Mouse (Mus musculus) cerebellum, postnatal 4 days (tissue): ENCODE measurements at regions not wholly inside any gene's neighbourhood (a gene's known extent, or its start where the extent isn't known, plus 50 kb on each side); places are given as distances from the start of the nearest gene placed in this dataset.

Experiments
- DNase-seq, 2 experiments: peaks; one replicate each; pipeline ENCODE4 v3.0.0; 2022; ENCODE audit warnings: low spot score in 2 of 2, mixed read lengths in 1 of 2

GRCm38 (mm10) chr12:16477572-16477971 lies 133.2 kb downstream of the Lpin1 start:
- no peak for DNase-seq

GRCm38 (mm10) chr12:16474361-16475080 lies 136.2 kb downstream of the Lpin1 start:
- peak in 1 of 2 experiments; percentile 39 for DNase-seq

- no peak for DNase-seq
Measured at GRCm38 (mm10) chr12:16457419-16457818, 153.3 kb downstream of the Lpin1 start.

GRCm38 (mm10) chr12:16450771-16451435 lies 159.9 kb downstream of the Lpin1 start:
- no peak for DNase-seq

GRCm38 (mm10) chr12:16438717-16439116 lies 172.0 kb downstream of the Lpin1 start:
- no peak for DNase-seq

- DNase-seq, result no peak
Measured at GRCm38 (mm10) chr12:16436961-16437360, 173.8 kb downstream of the Lpin1 start.

- no peak for DNase-seq
Measured at GRCm38 (mm10) chr12:16436255-16436654, 174.5 kb downstream of the Lpin1 start.

GRCm38 (mm10) chr12:16434739-16435138 lies 176.0 kb downstream of the Lpin1 start:
- DNase-seq, result peak; percentile 33 to 81

- DNase-seq, result peak in 1 of 2 experiments; percentile 10
Measured at GRCm38 (mm10) chr12:16434225-16434624, 176.5 kb downstream of the Lpin1 start.

GRCm38 (mm10) chr12:16425980-16426379 lies 184.8 kb downstream of the Lpin1 start:
- no peak for DNase-seq

- no peak for DNase-seq
Measured at GRCm38 (mm10) chr12:16424526-16424925, 186.2 kb downstream of the Lpin1 start.

- DNase-seq, result no peak
Measured at GRCm38 (mm10) chr12:16395720-16396119, 215.0 kb downstream of the Lpin1 start.

- no peak for DNase-seq
Measured at GRCm38 (mm10) chr12:16392851-16393250, 217.9 kb downstream of the Lpin1 start.

- no peak for DNase-seq
Measured at GRCm38 (mm10) chr12:16391630-16392269, 219.0 kb downstream of the Lpin1 start.

GRCm38 (mm10) chr12:16391163-16391562 lies 219.6 kb downstream of the Lpin1 start:
- DNase-seq, result no peak

GRCm38 (mm10) chr12:16387035-16387434 lies 223.7 kb downstream of the Lpin1 start:
- DNase-seq, result no peak

- DNase-seq, result no peak
Measured at GRCm38 (mm10) chr12:16384396-16384795, 226.4 kb downstream of the Lpin1 start.

- DNase-seq, result no peak
Measured at GRCm38 (mm10) chr12:16383499-16383935, 227.2 kb downstream of the Lpin1 start.

- DNase-seq, result no peak
Measured at GRCm38 (mm10) chr12:16382417-16382988, 228.3 kb downstream of the Lpin1 start.

- DNase-seq, result no peak
Measured at GRCm38 (mm10) chr12:16381026-16381425, 229.7 kb downstream of the Lpin1 start.

- peak in 1 of 2 experiments; percentile 10 for DNase-seq
Measured at GRCm38 (mm10) chr12:16380346-16380745, 230.4 kb downstream of the Lpin1 start.

- peak in 1 of 2 experiments; percentile 32 for DNase-seq
Measured at GRCm38 (mm10) chr12:16379415-16379814, 231.4 kb downstream of the Lpin1 start.
